Mouse (Mus musculus) liver, postnatal 0 days (tissue): Measurements from ENCODE around the gene Mfge8.

Experiments used
- CTCF ChIP-seq: sonication (generic); IDR thresholded peaks from 2 replicates; pipeline ENCODE4 v1.5.1; 2016; ENCODE audit warnings: antibody characterized with exemption, low read depth
- EP300 ChIP-seq: IDR thresholded peaks from 2 replicates; pipeline ENCODE4 v1.6.1; 2016; ENCODE audit warnings: antibody characterized with exemption, low read depth, mild to moderate bottlenecking

DNA sequence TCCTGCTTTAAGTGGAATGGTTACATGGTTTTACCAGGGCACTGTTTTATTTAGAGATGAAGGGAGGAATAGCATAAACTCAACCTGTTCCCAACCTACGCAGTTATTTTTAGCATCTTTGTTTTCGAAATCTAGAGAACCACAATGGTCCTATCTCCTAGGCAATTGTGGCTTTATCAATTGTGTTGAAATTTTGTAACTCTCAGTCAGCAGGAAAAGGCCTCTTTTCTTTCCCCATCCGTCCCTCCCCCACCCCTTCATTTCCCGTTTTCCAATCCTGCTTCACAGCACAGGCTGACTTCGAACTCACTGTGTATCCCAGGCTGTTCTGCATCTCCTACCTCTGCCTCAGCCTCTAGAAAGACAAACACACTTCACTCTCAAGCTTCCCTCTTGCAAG lies 45.1 kb upstream of the Mfge8 start:
- TF ChIP-seq EP300 (no peak), CTCF (no peak)
